Mouse (Mus musculus) brain, adult 2 months (tissue): ENCODE results near the gene Tbccd1.

ENCODE experiments used
- DNase-seq: peaks from one replicate; pipeline ENCODE4 v3.0.0; 2011; ENCODE audit warnings: low read depth, low spot score

Tbccd1 gene

DNA sequence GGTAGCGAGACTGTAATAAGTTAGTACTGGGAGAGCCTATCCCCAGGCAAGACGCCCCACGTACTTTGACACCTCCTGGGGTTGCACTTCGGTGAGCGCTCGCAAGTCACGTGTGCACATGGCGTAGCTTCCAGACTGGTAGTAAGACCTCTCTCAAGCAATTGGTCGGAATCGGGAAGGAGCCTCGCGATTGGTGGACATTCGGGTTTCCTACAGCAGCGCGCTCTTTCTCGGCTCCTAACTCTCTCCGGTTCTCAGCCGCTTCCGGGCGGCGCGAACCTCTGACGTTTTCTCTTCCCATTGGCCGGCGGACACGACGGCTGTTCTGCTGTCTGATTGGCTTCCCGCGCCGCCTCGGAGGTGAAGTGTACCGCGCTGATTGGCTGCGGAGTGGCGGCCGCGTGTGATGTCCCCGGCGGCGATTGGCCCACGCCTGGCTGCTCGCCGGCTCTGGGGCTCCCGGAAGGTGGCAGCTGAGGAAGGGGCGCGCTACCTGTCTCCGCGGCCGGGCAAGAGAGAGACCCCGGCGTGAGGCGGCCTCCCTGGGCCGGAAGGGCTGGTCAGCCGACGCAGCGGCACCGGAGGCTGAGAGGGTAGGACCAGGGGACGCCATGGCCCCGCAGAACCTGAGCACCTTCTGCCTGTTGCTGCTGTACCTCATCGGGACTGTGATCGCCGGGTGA, at the start of gene Tbccd1, which contains the start of gene Dnajb11:
Gene Tbccd1, minus strand, starts transcription at position 239 of the 683 bp plus-strand sequence.
Gene Dnajb11, plus strand, starts transcription at position 415 of the 683 bp plus-strand sequence.
- peak; percentile 100 for DNase-seq

DNA sequence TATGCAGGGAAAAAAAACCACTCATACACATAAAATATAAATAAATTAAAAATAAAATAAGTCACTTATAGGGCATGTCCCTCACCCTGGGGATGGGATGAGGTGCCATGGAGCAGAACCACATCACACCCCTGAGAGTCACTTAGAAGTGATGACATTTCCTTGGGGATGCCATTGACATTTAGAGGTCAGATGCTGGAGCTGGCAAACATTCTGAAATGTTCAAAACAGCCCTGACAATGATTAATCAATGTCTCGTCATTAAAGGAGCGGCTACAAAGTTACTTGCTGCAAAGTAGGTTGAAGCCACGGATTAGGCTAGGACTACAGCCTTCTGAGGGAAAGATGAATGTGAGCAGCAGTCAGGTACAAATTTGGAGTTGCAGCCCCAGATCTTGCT, 43.9 kb upstream of the Tbccd1 start:
- no peak for DNase-seq

DNA sequence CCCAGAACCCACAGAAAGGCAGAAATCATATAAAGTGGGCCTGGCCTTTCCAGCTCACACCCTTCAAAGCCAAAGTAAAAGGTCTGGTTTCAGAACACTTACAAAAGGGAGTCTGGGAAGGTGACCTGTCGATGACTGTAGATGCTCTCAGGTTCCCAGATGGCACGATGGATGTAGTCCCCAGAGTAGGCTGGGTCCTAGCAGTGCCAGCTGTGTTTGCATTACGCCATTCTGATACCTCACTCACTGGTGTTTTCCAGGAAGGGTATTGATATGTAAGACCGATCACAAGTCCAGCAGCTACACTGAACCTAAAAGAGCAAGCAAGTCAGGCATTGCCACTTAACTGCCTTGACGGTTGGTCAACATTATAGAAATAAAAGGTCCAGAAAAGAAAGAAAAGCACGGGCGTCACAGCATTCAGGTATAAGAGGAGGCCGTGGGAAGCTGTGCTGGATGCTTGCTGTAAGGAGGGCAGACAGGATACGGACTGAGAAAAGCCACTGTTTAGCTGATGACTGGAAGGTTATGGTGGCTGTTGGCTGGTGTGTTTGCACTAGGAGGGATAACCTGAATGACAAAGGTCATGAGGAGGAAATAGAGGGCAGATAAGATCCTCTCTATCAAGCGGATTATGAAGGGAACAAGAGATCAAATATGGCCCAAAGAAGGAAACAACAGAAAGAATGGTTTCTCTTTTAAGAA, 42.5 kb upstream of the Tbccd1 start:
- no peak for DNase-seq

DNA sequence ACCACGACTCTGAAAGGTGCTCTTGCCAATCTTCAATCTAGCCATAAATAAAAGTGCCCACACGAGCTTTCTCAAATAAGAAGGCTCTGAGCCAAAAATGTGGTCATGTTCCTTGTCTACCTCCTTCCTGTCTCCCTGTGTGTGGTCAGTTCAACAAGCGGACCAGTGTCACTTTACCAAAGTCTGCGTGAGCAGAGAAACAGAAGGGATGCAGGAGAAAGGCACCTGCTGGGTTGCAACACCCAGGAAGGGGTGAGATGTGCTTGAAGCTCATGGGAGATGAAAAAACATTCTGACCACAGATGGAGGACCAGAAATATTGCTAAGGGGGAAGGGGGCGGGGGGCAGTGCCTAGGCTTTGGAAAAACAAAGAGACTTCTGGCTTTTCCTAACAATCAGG, 41.9 kb upstream of the Tbccd1 start:
- DNase-seq = no peak

DNA sequence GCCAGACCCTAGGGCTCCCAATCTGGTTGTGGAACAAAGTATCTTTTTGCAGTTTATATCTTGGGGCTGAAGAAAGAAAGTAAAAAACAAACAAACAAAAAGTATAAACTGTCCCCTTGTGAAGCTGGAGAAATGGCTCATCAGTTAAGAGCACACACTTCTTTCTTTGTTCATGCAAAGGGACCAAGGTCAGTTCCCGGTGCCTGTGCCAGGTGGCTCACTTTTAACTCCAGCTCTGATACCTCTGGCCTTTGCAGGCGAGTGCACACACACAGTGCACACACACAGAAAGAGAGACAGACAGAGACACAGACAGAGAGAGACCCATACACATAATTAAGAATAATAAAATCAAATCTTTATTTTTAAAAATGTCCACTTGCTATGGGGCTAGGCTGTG, 39.1 kb upstream of the Tbccd1 start:
- DNase-seq = no peak

DNA sequence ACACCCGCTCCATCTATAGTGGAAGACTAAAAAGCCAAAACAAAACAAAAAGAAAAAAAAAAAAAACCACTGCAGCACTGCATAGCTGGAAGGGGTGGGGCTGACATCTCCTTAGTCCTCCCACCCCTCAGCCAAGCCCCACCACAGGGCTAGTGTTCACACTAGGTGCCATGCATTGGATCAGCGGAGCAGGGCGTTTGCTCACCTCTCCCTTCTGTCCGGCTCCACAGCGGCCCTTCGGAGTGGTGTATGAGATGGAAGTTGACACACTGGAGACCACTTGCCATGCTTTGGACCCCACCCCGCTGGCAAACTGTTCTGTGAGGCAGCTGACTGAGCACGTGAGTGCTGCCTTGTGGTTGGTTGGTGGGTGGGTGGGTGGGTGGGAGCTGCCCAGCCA, 36.6 kb upstream of the Tbccd1 start:
- no peak for DNase-seq

DNA sequence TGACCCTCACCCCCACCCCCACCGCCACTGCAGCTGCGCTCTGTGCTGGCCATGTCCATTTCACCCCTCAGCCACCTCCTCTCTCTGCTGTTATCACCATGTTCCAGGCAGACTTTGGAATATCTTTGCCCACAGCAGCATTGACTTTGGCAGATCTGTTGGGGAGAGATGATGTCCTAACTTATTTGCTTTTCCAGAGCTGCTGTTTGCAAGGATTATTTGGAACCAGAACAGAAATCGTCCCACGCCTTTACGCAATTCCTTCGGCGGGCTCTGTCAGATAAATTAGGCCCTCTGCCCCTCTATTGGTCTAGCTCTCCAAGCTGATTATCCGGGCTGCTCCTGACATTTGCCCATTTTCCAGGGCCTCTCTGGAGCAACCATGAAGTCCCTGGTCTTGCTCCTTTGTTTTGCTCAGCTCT, 34.3 kb upstream of the Tbccd1 start:
- DNase-seq = no peak

DNA sequence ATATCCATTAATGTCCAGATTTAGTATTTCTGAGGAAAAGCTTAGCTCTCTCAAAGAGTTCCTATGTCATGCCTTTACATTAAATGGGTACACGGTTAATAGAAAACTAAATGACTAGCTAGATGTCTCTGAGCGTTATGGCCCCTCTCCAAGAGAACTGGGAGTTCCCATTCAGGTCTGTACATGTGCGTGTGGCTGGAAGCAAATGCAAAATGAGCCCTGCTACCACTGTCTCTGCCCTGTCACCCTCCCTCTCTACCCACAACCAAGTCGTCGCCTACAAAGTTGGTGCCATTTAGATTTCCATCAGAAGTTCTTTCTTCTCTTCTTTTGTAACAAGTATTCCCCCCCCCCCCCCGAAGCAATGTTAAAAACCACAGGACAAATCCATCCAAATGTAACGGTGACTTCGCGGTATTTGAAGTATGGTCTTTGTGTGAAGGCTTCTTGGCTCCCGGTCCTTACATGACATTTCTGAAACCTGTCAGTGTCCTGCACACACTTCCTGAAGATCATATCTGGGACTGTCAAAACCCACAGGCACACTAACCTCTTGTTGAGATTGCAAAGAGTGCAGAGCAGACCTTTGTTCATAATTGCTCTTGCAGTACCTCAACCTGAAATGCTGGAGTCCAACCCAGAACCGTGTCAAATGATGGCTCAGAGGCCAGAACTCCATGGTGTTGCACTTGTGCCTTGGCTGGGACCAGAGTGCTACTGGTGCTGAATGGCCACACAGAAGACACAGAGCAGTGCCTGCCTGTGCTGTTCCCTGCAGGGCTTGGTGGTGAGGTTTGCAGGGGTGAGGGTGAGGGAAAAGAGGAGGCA, 33.4 kb upstream of the Tbccd1 start, which contains the start of gene Ahsg:
Gene Ahsg, plus strand, starts transcription at position 595 of the 828 bp plus-strand sequence.
- DNase-seq = no peak

DNA sequence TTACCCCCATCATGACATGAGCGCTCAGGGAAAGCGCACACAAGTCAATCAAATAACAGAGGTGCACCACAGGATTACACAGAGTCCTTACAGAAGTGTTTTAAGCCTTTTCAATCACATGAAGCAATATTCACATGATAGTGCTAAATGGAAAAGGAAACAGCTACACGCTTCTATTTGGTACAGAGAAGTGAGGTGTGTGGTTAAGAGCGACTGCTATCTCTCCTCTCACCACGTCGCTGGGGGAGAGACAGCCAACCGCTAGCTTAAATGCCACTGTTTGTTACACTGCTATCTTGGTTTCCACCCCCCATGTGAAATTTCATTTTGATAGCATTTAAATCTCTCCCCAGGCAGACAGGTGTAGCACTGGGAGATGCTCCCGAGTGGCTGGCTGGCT, 32.2 kb upstream of the Tbccd1 start:
- DNase-seq = no peak

DNA sequence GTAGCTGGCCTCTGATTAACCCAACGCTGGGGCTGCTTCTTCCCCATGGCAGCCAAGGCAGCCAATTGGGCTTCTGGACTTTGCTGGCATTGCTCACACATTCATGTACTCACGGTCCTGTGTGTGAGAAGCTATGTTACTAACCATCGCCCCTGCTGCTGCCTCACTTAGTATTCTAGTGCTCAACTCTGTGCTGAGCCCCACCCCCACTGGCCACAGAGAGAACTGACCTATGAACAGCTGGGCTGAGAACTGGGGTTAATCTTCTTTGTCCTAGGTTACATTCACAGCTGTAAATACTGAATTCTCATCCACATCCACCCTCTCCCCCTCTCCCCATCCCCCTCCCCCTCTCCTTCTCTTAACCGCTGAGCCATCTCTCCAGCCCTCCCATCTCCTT, 31.4 kb upstream of the Tbccd1 start:
- DNase-seq = no peak

DNA sequence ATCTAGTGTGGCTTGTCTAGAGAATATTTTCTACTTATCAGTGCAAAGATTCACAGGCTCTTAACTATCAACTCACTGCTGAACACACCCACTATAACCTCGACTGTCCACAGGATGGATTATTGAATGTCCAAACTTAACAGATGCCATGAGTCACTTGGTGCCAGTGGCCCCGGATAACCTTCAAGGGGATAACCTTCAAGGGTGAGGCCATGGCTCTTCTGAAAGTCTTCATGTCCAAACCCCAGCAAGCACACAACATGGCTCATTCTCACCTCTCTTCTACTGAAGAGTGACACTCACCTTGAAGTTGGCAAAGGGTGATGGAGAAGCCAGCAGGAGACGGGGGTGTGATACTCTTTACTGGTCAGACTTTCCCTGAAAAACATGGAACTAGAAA, 29.3 kb upstream of the Tbccd1 start:
- no peak for DNase-seq

DNA sequence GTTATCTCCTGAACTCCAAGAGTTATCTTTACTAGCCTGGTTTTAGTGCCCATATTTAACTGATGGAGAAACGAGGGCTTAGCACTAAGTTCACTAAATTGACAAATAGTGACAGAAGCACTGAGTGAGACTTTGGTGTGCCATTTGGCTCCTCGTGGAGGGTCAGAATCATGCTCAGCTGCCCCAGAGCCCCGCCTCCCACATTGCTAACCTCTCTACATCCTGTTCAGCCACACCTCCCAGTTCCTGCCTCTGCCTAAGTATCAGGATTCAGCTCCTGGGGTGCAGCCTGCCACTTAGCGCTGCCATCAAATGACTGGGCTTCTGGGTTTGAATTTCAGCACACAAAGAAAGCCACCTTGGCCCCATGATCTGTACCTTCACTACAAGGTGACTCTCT, 27.9 kb upstream of the Tbccd1 start:
- no peak for DNase-seq

DNA sequence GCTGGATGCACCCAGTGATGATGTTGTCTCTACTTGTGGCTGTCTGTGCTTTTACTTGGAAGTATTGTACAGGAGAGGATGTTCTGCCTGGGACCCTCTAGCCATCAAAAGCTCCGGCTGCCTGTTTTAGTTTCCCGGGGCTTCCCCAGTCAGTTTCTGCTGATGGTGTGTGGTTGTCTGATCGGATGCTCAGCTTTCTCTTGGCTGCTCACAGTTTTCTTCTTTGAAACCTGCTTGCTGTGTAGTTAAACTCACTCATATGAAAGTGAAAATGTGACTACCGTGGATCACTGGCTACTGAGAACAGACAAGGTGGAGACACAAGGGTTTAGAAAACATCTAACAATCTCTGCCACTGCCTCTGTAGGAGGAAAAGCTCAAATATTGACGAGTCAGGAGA, 26.0 kb upstream of the Tbccd1 start:
- no peak for DNase-seq

DNA sequence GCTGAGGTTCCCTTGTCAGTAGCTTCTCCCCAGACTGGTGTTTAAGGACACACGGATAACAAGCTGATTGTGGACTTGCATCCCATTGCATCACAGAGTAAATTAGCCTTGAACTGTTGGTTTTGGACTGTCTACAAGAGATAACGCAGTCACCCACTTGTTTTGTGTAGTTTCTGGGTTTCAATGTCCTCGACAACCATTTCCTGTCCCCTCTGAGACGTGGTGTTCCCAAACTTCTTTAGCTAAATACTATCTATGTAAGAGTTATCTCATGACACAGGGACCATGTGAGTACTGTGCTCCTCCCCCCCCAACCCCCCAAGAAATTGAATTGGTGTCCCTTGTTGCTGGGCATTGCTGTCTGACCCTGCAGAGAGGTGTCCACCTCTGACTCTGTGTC, 24.0 kb upstream of the Tbccd1 start:
- DNase-seq = no peak

DNA sequence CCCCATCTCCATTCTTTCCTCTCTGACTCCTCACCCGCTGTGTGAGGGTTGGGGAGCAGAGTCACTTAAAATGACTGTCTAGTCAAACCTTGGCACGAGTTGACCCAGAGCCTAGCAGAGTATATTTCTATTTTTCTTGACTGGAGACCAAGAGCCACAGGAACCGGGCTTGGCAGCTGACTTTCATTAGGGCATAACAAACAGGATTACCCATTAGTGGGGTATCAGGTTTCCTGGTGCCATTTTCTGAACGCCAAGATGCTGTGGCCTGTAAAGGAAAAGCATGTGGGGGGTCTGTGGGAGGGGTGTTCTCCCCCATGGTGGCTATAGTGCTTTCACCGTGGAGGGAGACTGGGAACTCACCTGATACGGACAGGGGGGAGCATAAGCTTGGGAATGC, 23.4 kb upstream of the Tbccd1 start:
- DNase-seq = no peak

DNA sequence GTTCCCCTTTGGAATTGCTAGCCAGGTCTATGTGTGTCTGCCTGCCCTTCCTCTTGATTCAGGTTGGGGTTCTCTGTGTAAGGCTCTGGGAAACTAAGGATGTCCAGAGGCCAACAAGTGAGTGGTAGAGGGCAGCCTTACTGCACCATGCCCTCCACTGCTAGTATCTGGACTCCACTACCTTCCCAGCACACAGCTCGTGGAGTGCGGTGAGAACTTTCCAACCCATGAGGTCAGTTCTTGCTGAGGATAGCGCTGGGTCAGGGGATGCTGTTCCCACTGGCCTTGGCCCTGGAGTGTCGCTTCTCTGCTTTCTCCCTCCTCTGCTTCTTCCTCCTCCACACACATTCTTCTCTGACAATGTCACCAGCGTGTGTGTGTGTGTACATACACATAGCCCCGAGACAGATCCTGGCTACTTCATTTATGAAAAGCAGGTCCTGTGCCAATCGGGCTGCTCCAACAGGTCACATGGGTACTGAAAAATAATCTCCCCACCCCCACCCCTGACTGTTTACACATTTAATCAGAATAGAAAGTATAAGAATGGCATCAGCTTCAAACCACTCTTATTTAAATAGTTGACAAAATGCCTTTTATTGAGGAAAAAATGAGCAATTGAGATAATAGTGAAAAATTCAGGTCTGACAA, 22.6 kb upstream of the Tbccd1 start:
- DNase-seq = no peak

DNA sequence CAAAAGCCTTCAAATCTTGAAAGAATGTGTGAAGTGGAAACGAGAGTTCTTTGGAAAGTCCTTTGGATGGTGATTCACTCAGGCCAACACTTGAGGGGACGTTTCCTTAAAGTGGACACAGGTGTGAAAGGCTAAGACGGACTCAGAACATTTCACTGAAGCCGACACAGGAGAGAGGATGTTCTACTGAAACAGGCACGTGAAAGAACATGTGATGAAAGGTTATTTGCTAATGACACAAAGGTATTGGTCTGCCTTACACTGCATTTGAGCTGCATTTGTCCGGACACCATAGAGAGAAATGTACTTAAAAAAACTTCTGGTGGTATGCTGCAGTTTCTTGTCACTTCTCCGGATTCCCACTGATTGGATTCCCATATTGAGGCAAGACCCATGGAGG, 21.2 kb upstream of the Tbccd1 start:
- DNase-seq = no peak

DNA sequence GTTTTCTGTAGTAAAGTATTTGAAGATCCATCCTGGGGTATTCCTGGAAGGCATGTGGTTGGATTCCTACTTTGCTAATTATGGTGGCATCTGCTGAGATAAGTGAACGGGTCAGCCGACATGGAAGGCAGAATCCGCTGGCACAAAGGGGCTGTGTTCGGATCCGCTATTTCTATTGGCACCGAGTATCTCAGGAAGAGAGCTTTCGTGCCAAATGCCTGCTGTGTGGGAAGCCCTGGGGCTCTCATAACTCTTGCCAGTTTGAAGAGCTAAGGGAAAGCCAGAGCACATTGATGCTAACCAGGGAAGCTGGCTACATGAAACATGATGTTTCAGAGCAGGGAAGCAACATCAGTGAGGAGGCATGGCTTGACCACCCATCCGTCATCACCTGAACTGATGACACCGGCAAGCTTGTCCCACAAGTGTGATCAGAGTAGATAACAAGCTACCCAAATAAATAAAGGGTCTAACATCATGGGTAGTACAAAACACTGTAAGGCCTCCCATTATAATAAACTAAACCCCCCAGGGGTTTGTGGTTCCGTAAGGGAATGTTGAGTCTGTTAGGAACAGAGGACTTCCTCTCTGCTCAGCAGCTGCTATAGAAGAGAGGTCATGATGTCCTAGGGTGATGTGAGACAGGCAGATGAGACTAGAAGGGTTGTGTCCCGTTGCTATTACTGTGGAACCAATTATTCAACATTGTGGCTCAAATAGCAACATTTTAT, 20.4 kb upstream of the Tbccd1 start:
- peak; percentile 53 for DNase-seq

DNA sequence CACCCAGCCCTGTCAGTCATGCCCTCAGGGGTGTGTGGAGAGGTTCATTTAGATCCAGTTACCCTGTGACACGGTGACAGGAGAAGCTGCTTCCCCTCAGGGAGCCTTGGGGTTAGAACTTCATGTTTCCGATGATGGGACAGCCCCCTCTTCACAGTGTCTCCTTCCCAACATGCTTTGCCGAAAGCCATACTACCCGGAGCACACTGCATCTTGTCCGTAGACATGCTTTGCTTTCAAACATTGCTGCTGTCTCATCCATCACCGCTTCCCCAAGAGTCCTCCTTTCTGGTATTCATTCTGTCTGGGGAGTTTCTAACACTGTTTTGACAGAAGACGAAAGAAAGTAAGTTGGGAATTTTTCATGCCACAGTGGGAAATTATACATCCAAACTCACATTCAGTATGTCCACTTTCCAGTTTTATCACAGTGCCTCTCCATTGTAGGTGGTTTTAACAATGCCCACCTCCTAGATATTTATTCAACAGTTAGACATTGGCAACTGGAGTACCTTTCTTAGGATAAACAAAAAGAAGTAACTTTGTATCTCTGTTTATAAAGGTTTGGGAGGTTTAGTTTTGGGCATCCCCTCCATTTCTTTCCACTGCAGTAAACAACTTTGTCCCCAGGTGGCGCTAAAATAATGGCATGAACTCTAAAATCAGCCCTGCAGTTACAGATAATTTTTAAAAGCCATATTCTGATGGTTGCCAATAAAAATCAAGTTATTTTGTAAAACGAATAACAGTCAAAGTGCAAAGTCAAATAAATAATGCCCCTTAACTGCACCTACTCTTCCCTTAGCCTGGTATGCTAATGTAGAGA, 19.0 kb upstream of the Tbccd1 start:
- peak; percentile 42 for DNase-seq

DNA sequence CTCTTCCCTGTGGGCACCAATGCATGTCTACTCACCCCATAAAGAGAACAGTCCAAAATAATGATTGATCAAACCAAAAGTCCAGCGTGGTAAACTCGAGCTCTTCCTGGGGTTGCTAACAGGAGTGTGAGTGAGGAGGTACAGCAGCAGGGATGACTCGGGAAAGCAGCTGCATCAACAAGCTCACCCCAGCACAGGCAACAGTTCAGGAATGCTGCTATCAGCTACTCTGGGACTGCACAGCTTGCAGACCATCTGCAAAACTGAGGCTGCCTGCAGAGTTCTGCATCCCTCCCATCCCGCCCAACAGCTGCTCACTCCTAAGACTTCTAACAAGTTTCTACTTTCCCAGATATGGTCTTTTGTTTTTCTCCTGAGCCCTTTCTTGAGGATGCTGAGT, 15.9 kb upstream of the Tbccd1 start:
- peak; percentile 57 for DNase-seq
